Mouse (Mus musculus): ENCODE data around the gene Hsd3b1.

DNA sequence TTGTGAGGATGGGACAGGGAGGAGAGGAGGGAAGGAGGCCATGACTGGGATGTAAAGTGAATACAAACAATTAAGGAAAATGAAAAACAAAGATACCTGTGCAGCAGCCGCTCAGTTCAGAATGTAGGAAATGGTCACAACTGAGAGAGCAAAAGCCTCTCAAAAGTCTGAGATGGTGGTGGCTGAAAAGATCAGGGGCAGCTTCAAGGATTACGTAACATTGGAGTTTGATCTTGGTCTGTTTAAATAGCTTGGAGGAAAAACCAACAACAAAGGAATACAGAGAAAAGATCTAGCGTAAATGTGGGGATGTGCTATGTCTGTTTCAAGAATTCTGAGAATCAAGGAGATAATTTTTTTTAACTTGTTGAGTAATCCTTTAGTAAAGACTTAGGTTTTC lies at the start of gene Hsd3b1:
- no peak for TF ChIP-seq CTCF (IDR thresholded peaks at IDR 0.05; ENCODE audit: low read depth)
- no peak for TF ChIP-seq EP300 (IDR thresholded peaks at IDR 0.05; ENCODE audit: low read depth)

Measured in liver, embryonic 14.5 days (tissue).